In the genomic region with DNA sequence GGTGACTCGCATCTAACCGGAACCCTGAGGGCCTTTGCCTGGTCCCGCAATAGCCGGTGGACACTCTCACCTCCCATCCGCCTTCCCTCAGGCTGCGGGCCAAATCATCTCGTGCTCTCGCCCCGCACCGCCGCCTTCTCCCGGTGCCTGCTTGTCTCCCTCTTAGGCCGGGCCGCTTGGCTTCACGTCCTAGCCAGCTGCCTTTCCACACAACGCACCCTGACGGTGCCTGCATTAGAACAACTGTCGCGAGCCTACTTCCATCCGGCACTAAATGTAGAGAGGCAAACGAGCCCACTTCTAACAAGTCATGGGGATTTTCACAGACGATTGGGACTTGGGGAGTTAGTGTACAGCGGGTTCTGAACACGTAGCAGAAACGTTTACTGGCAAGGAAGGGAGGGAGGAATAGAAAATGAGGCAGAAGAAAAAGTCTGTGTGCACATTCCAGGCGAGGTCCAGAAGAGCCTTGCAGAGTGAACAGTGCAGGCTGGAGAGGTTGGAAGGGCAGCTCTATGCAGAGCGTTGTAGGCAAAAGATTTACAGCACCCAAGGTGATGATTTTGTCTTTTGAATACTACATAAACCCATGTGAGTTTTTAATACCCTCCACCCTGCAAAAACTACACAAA, we compare ENCODE assay signal across 8 mouse cellular contexts. TPM values are rescaled to one million over a fixed set of nuclear protein-coding genes. Genes with fewer than 3 reads are reported as not detected.
DNase-seq lines count a peak whose midpoint lies in the region; ATAC-seq and TF ChIP-seq lines count a peak whose summit lies in the region.

No protein-coding gene starts in this region.

- peak overlapping the region; percentile 97 for H3K4me3 ChIP-seq in brown adipose tissue, adult 24 weeks (ENCODE audit: insufficient read depth, low read depth, low read length)
- peak overlapping the region; percentile 76 for H3K4me3 ChIP-seq in hindbrain, postnatal 0 days (ENCODE audit: low read length)
- H3K4me3 ChIP-seq in myocyte = peak overlapping the region; percentile 53

- peaks cover 40% of the 10 kb centered on the region for H3K79me2 ChIP-seq in myocyte (ENCODE audit: control insufficient read depth, insufficient read depth)

- no peak for TF ChIP-seq CTCF in hindbrain, postnatal 0 days (IDR thresholded peaks at IDR 0.05; ENCODE audit: low read depth)

- H3K27ac ChIP-seq in brown adipose tissue, adult 24 weeks (replicated peaks; ENCODE audit: low read depth, low read length) = peak overlapping the region; percentile 73
- H3K27ac ChIP-seq in hindbrain, postnatal 0 days = peak overlapping the region; percentile 97

- peak overlapping the region; percentile 58 for H3K4me2 ChIP-seq in hindbrain, postnatal 0 days (ENCODE audit: low read depth, low read length)
- H3K4me2 ChIP-seq in myocyte (ENCODE audit: low read depth) = peak overlapping the region; percentile 98

- ATAC-seq in hindbrain, postnatal 0 days = peak; percentile 69

- peak; percentile 54 for DNase-seq in layer of hippocampus, adult 9-10 months (ENCODE audit: low spot score)
- DNase-seq in layer of hippocampus, adult 11-12 months (ENCODE audit: low spot score) = no peak
- DNase-seq in hindbrain, postnatal 0 days (ENCODE audit: low spot score) = no peak
- no peak for DNase-seq in right cerebral cortex, adult 2 months (ENCODE audit: low spot score in 2 of 2)
- no peak for DNase-seq in adrenal gland, postnatal 4 days (ENCODE audit: low spot score in 2 of 2)
- DNase-seq in adrenal gland, adult 18-20 months (ENCODE audit: low spot score in 2 of 2) = no peak

- H3K9me3 ChIP-seq in hindbrain, postnatal 0 days (ENCODE audit: low read length) = no peaks in the 10 kb centered on the region

- H3K27me3 ChIP-seq in hindbrain, postnatal 0 days (ENCODE audit: insufficient read depth, low read length) = no peaks in the 10 kb centered on the region
- H3K27me3 ChIP-seq in myocyte (ENCODE audit: control insufficient read depth, insufficient read depth, insufficient read length) = no peaks in the 10 kb centered on the region

- H3K4me1 ChIP-seq in brown adipose tissue, adult 24 weeks (ENCODE audit: control insufficient read depth, insufficient read depth, insufficient read length, low read length) = peaks cover 6% of the 10 kb centered on the region; the same call in 1 of the 2 replicates
- peaks cover 16% of the 10 kb centered on the region for H3K4me1 ChIP-seq in hindbrain, postnatal 0 days (ENCODE audit: insufficient read depth, low read length)

- no peak for TF ChIP-seq POLR2A in myocyte (IDR thresholded peaks at IDR 0.05; ENCODE audit: insufficient read length, low read depth)

- WGBS in hindbrain, postnatal 0 days = 1% methylated on average over 27 of the region's 27 CpGs

- H3K36me3 ChIP-seq in hindbrain, postnatal 0 days (ENCODE audit: insufficient read depth, low read length) = no peaks in the 10 kb centered on the region
- H3K36me3 ChIP-seq in myocyte (ENCODE audit: control insufficient read depth, insufficient read depth) = no peaks in the 10 kb centered on the region

- H3ac ChIP-seq in myocyte (ENCODE audit: control insufficient read depth, insufficient read length) = peak overlapping the region; percentile 84

- H3K9ac ChIP-seq in hindbrain, postnatal 0 days (replicated peaks; ENCODE audit: low read length) = peak overlapping the region; percentile 92

TF ChIP-seq in myocyte, 11 proteins besides CTCF, POLR2A, EP300 and RAD21:
- TF ChIP-seq MYOG (IDR thresholded peaks at IDR 0.05; ENCODE audit: control insufficient read depth in 1 of 3, insufficient read depth in 1 of 3, insufficient read length in 2 of 3, low read depth in 2 of 3) (peak in 2 of 3 experiments; percentile 3 to 22), E2F4 (IDR thresholded peaks at IDR 0.05; ENCODE audit: insufficient read depth) (no peak), MYOD1 (IDR thresholded peaks at IDR 0.05; ENCODE audit: control insufficient read depth in 1 of 3, insufficient read length in 2 of 3, low read depth in 2 of 3) (peak in 1 of 3 experiments; percentile 27)

RNA-seq across cellular contexts. Expression of a gene that starts 0.5 kb away (rescaled TPM):
- polyA plus RNA-seq in brown adipose tissue, adult 24 weeks (2012; ENCODE audit: insufficient read depth, insufficient read length, missing spikeins) = 4.3 and 5.6 TPM in 2 replicates
- 42.2 and 52.0 TPM in 2 replicates for total RNA-seq in hindbrain, postnatal 0 days (2014; rRNA removed)
- 61.4 and 65.0 TPM in 2 replicates for polyA plus RNA-seq in hindbrain, postnatal 0 days (2015; fragmentation: Nextera tagmentation; extraction: Ambion mirVana)
- polyA plus RNA-seq in myocyte (2012; fragmentation: generic; extraction: Trizol) = 38.8 TPM
- total RNA-seq in adrenal gland, postnatal 4 days (2021) = 10 to 100 TPM; 30.3 to 34.3 TPM
- total RNA-seq in adrenal gland, adult 18-20 months (2021) = 10 to 100 TPM; 30.1 to 33.6 TPM

RNA-seq across cellular contexts. Expression of a gene that starts 18.0 kb away (rescaled TPM):
- polyA plus RNA-seq in brown adipose tissue, adult 24 weeks (2012; ENCODE audit: insufficient read depth, insufficient read length, missing spikeins) = not detected in 2 replicates
- not detected in 2 replicates for total RNA-seq in hindbrain, postnatal 0 days (2014; rRNA removed)
- not detected in 2 replicates for polyA plus RNA-seq in hindbrain, postnatal 0 days (2015; fragmentation: Nextera tagmentation; extraction: Ambion mirVana)
- not detected for polyA plus RNA-seq in myocyte (2012; fragmentation: generic; extraction: Trizol)
- total RNA-seq in adrenal gland, postnatal 4 days (2021) = not detected
- total RNA-seq in adrenal gland, adult 18-20 months (2021) = not detected

RNA-seq across cellular contexts. Expression of a gene that starts 38.5 kb away (rescaled TPM):
- not detected in 2 replicates for polyA plus RNA-seq in brown adipose tissue, adult 24 weeks (2012; ENCODE audit: insufficient read depth, insufficient read length, missing spikeins)
- 0.73 TPM in 1 of 2 replicates, not detected in the other for total RNA-seq in hindbrain, postnatal 0 days (2014; rRNA removed)
- polyA plus RNA-seq in hindbrain, postnatal 0 days (2015; fragmentation: Nextera tagmentation; extraction: Ambion mirVana) = not detected in 2 replicates
- not detected for polyA plus RNA-seq in myocyte (2012; fragmentation: generic; extraction: Trizol)
- under 1 TPM; 0.45 to 0.56 TPM for total RNA-seq in adrenal gland, postnatal 4 days (2021)
- not detected for total RNA-seq in adrenal gland, adult 18-20 months (2021)
